Mouse (Mus musculus): ENCODE measurements around the gene Tmem156. TPM values are rescaled to one million over a fixed set of nuclear protein-coding genes. Genes with fewer than 3 reads are reported as not detected.

Tmem156 gene
- polyA plus RNA-seq, 1 experiment from 2014 or later, result not detected

- no peak overlapping the region for H3K4me3 ChIP-seq (ENCODE audit: low read depth, low read length)
- H3K36me3 ChIP-seq (ENCODE audit: control insufficient read depth, insufficient read depth, low read length), result no peaks in the 10 kb centered on the region
- no peaks in the 10 kb centered on the region for H3K27me3 ChIP-seq (ENCODE audit: control insufficient read depth, insufficient read depth, low read length)
- H3K4me1 ChIP-seq (replicated peaks; ENCODE audit: control insufficient read depth, insufficient read depth, low read length), result no peaks in the 10 kb centered on the region
- no peak for DNase-seq (ENCODE audit: low spot score)
- no peaks in the 10 kb centered on the region for H3K9me3 ChIP-seq (ENCODE audit: control insufficient read depth, low read length)
- 94% methylated on average over 3 of the region's 3 CpGs for WGBS
- ATAC-seq (replicated peaks; ENCODE audit: low FRiP score), result no peak
- no peak overlapping the region for H3K4me2 ChIP-seq (ENCODE audit: low read depth, low read length, severe bottlenecking)
- H3K27ac ChIP-seq (ENCODE audit: low read depth, low read length), result no peak overlapping the region
- no peak overlapping the region for H3K9ac ChIP-seq (ENCODE audit: low read length)
Measured at GRCm38 (mm10) chr5:65015508-65015907, 76.4 kb downstream of the Tmem156 start.

DNA sequence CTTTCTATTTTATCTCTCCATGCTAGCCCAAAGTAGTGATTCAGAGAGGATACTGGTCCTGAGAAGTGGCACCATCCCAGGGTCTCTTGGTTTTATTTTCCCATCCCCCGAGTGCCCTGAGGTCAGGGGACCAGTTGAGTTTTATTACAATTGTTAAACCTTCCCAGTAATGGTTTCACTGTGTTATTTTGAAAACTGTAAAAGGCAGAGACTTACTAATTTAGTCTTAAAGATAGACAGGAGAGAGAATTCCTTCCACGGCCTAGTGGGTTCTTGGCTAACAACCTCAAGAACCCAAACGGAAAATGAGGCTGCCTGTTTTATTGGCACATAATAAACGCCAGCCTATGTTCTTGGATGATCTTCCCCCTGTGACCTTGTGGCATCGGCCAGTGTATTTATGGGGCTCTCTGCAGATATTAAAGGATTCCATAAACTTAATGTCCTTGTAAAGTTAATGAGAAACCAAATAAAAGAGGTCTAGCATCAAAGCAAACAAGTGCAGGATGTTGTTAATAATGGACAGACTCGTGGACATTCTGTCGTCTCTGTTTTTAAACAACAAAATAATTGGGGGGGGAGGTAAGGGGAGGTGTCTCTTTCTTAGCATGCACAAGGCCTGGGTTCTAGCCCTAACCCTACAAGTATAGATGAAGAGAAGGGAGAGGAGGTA lies 79.9 kb downstream of the Tmem156 start:
- Histone ChIP-seq H3K4me2 (ENCODE audit: low read depth, low read length, severe bottlenecking) (no peak overlapping the region), H3K36me3 (ENCODE audit: control insufficient read depth, insufficient read depth, low read length) (no peaks in the 10 kb centered on the region), H3K27me3 (ENCODE audit: control insufficient read depth, insufficient read depth, low read length) (no peaks in the 10 kb centered on the region), H3K4me1 (replicated peaks; ENCODE audit: control insufficient read depth, insufficient read depth, low read length) (no peaks in the 10 kb centered on the region), H3K27ac (ENCODE audit: low read depth, low read length) (no peak overlapping the region), H3K4me3 (ENCODE audit: low read depth, low read length) (no peak overlapping the region), H3K9ac (ENCODE audit: low read length) (no peak overlapping the region), H3K9me3 (ENCODE audit: control insufficient read depth, low read length) (no peaks in the 10 kb centered on the region)
- 85% methylated on average over 7 of the region's 7 CpGs for WGBS
- DNase-seq (ENCODE audit: low spot score) (no peak), ATAC-seq (replicated peaks; ENCODE audit: low FRiP score) (no peak)

- Histone ChIP-seq H3K27ac (ENCODE audit: low read depth, low read length) (no peak overlapping the region), H3K9ac (ENCODE audit: low read length) (no peak overlapping the region), H3K36me3 (ENCODE audit: control insufficient read depth, insufficient read depth, low read length) (no peaks in the 10 kb centered on the region), H3K4me3 (ENCODE audit: low read depth, low read length) (no peak overlapping the region), H3K4me2 (ENCODE audit: low read depth, low read length, severe bottlenecking) (no peak overlapping the region), H3K9me3 (ENCODE audit: control insufficient read depth, low read length) (no peaks in the 10 kb centered on the region), H3K27me3 (ENCODE audit: control insufficient read depth, insufficient read depth, low read length) (no peaks in the 10 kb centered on the region), H3K4me1 (replicated peaks; ENCODE audit: control insufficient read depth, insufficient read depth, low read length) (peaks cover 4% of the 10 kb centered on the region; the same call in 1 of the 2 replicates)
- DNase-seq (ENCODE audit: low spot score) (no peak), ATAC-seq (replicated peaks; ENCODE audit: low FRiP score) (no peak)
- WGBS, result 45% methylated on average over 4 of the region's 4 CpGs
Measured at GRCm38 (mm10) chr5:65006011-65006491, 85.9 kb downstream of the Tmem156 start.

- H3K27me3 ChIP-seq (ENCODE audit: control insufficient read depth, insufficient read depth, low read length), result no peaks in the 10 kb centered on the region
- ATAC-seq (replicated peaks; ENCODE audit: low FRiP score), result no peak
- H3K9me3 ChIP-seq (ENCODE audit: control insufficient read depth, low read length), result no peaks in the 10 kb centered on the region
- no peak overlapping the region for H3K4me3 ChIP-seq (ENCODE audit: low read depth, low read length)
- DNase-seq (ENCODE audit: low spot score), result no peak
- H3K4me1 ChIP-seq (replicated peaks; ENCODE audit: control insufficient read depth, insufficient read depth, low read length), result peaks cover 4% of the 10 kb centered on the region; the same call in 1 of the 2 replicates
- H3K4me2 ChIP-seq (ENCODE audit: low read depth, low read length, severe bottlenecking), result no peak overlapping the region
- no peak overlapping the region for H3K27ac ChIP-seq (ENCODE audit: low read depth, low read length)
- no peak overlapping the region for H3K9ac ChIP-seq (ENCODE audit: low read length)
- WGBS, result 92% methylated on average over 4 of the region's 4 CpGs
- H3K36me3 ChIP-seq (ENCODE audit: control insufficient read depth, insufficient read depth, low read length), result no peaks in the 10 kb centered on the region
Measured at GRCm38 (mm10) chr5:65005251-65005650, 86.7 kb downstream of the Tmem156 start.

Other genes with a start within 250 kb of the Tmem156 start
- gene Tlr1, start 158.6 kb downstream of the Tmem156 start, polyA plus RNA-seq (2014; fragmentation: Nextera tagmentation; extraction: Ambion mirVana), result 0.25 and 0.65 TPM in 2 replicates
- gene Tlr6, start 132.0 kb downstream of the Tmem156 start, polyA plus RNA-seq (2014; fragmentation: Nextera tagmentation; extraction: Ambion mirVana), result 0.32 and 0.45 TPM in 2 replicates
- gene Fam114a1, start 122.1 kb downstream of the Tmem156 start, polyA plus RNA-seq (2014; fragmentation: Nextera tagmentation; extraction: Ambion mirVana), result 14.1 and 16.1 TPM in 2 replicates
- 42.2 and 42.8 TPM in 2 replicates for gene Klhl5, start 15.4 kb upstream of the Tmem156 start, polyA plus RNA-seq (2014; fragmentation: Nextera tagmentation; extraction: Ambion mirVana)
- gene Wdr19, start 107.6 kb upstream of the Tmem156 start, polyA plus RNA-seq (2014; fragmentation: Nextera tagmentation; extraction: Ambion mirVana), result 14.7 and 15.2 TPM in 2 replicates
- 99.7 and 99.9 TPM in 2 replicates for gene Rfc1, start 243.5 kb upstream of the Tmem156 start, polyA plus RNA-seq (2014; fragmentation: Nextera tagmentation; extraction: Ambion mirVana)

All from forebrain, embryonic 11.5 days (tissue).